22 mouse cellular contexts compared by ENCODE assay signal in genomic region chr11:60205026-60205425, GRCm38 (mm10). TPM values are rescaled to one million over a fixed set of nuclear protein-coding genes. Genes with fewer than 3 reads are reported as not detected.
DNase-seq lines count a peak whose midpoint lies in the region; ATAC-seq and TF ChIP-seq lines count a peak whose summit lies in the region.
"Had no signal": no experiment of that assay in that cellular context is flagged by ENCODE, and none has a peak within 500 bp of the region (broad histone marks: within the 10 kb centered on the region; RNA-seq: fewer than 3 reads in every experiment).

No protein-coding gene starts in this region.

- no peaks in the 10 kb centered on the region for H3K27me3 ChIP-seq in hindbrain, embryonic 13.5 days
- no peaks in the 10 kb centered on the region for H3K27me3 ChIP-seq in hindbrain, embryonic 12.5 days
- H3K27me3 ChIP-seq: forebrain, embryonic 13.5 days; neural tube, embryonic 12.5 days had no signal

- no peak for TF ChIP-seq CTCF in lung, adult 2 months (IDR thresholded peaks at IDR 0.05; ENCODE audit: insufficient read depth, low read length)

- no peak overlapping the region for H3K4me2 ChIP-seq in hindbrain, embryonic 13.5 days
- H3K4me2 ChIP-seq in hindbrain, embryonic 12.5 days (replicated peaks): no peak overlapping the region
- H3K4me2 ChIP-seq: forebrain, embryonic 13.5 days; midbrain, embryonic 11.5 days had no signal

- H3K27ac ChIP-seq in hindbrain, embryonic 13.5 days: peak overlapping the region; percentile 92; the same call in 1 of the 2 replicates
- no peak overlapping the region for H3K27ac ChIP-seq in hindbrain, embryonic 12.5 days
- H3K27ac ChIP-seq: forebrain, embryonic 13.5 days; left cerebral cortex, adult 2 months; limb, embryonic 10.5 days; neural tube, embryonic 12.5 days had no signal

- no peak overlapping the region for H3K4me3 ChIP-seq in hindbrain, embryonic 13.5 days
- no peak overlapping the region for H3K4me3 ChIP-seq in hindbrain, embryonic 12.5 days
- H3K4me3 ChIP-seq in lung, adult 2 months (replicated peaks; ENCODE audit: extremely low read depth, low read depth, low read length): no peak overlapping the region
- H3K4me3 ChIP-seq: embryonic facial prominence, embryonic 10.5 days; forebrain, embryonic 13.5 days; left cerebral cortex, adult 2 months; limb, embryonic 10.5 days; neural tube, embryonic 12.5 days had no signal

- no peak for ATAC-seq in hindbrain, embryonic 13.5 days (ENCODE audit: low FRiP score)
- no peak for ATAC-seq in hindbrain, embryonic 12.5 days (ENCODE audit: low FRiP score)
- ATAC-seq: CD4-positive, CD25-positive, alpha-beta regulatory T cell, adult 4 months; forebrain, embryonic 13.5 days; inflammation-experienced regulatory T-cells, adult 6 months had no signal

- peaks cover 82% of the 10 kb centered on the region for H3K4me1 ChIP-seq in hindbrain, embryonic 13.5 days (replicated peaks)
- H3K4me1 ChIP-seq in hindbrain, embryonic 12.5 days: peaks cover 68% of the 10 kb centered on the region
- H3K4me1 ChIP-seq in lung, adult 2 months (ENCODE audit: control insufficient read depth, insufficient read depth, low read length): peaks cover 12% of the 10 kb centered on the region; the same call in 1 of the 2 replicates

- H3K36me3 ChIP-seq in hindbrain, embryonic 13.5 days: peaks cover 71% of the 10 kb centered on the region
- H3K36me3 ChIP-seq in hindbrain, embryonic 12.5 days: peaks cover 69% of the 10 kb centered on the region

- no peak overlapping the region for H3K9ac ChIP-seq in hindbrain, embryonic 13.5 days
- no peak overlapping the region for H3K9ac ChIP-seq in hindbrain, embryonic 12.5 days
- H3K9ac ChIP-seq: forebrain, embryonic 13.5 days had no signal

- no peak for TF ChIP-seq POLR2A in lung, adult 2 months (IDR thresholded peaks at IDR 0.05; ENCODE audit: borderline replicate concordance, extremely low read depth, low read depth, low read length)

- intact Hi-C loops in left cerebral cortex, postnatal 14 days (cut with DNase I): no loop called here

- H3K9me3 ChIP-seq in hindbrain, embryonic 13.5 days: no peaks in the 10 kb centered on the region
- H3K9me3 ChIP-seq in hindbrain, embryonic 12.5 days (replicated peaks): no peaks in the 10 kb centered on the region
- H3K9me3 ChIP-seq: embryonic facial prominence, embryonic 10.5 days; forebrain, embryonic 13.5 days; limb, embryonic 10.5 days; neural tube, embryonic 12.5 days had no signal

- WGBS in hindbrain, embryonic 13.5 days: 88% methylated on average over 11 of the region's 12 CpGs
- 80% methylated on average over 12 of the region's 12 CpGs for WGBS in hindbrain, embryonic 12.5 days
- WGBS in lung, adult 2 months: 66% methylated on average over 12 of the region's 12 CpGs

- peak; percentile 63 for DNase-seq in lung, adult 2 months
- peak; percentile 87 for DNase-seq in lung, postnatal 25 days (ENCODE audit: low spot score)
- no peak for DNase-seq in layer of hippocampus, postnatal 25 days (ENCODE audit: extremely low spot score in 1 of 2, low spot score in 1 of 2)
- DNase-seq in layer of hippocampus, postnatal 14 days (ENCODE audit: low spot score in 2 of 2): no peak
- DNase-seq in left cerebral cortex, postnatal 14 days (ENCODE audit: low spot score in 2 of 2): no peak
- no peak for DNase-seq in thymus, postnatal 0 days (ENCODE audit: low spot score)
- DNase-seq: cerebellum, adult 9-10 months; gastrocnemius, postnatal 25 days; kidney, adult 2 months; kidney, postnatal 25 days; right cerebral cortex, postnatal 4 days; thymus, adult 2 months had no signal

RNA-seq across cellular contexts. Expression of gene Srebf1, which starts 17.4 kb away (rescaled TPM):
- polyA plus RNA-seq in hindbrain, embryonic 13.5 days (2015; fragmentation: Nextera tagmentation; extraction: Ambion mirVana): 38.2 and 43.9 TPM in 2 replicates
- polyA plus RNA-seq in hindbrain, embryonic 12.5 days (2016; fragmentation: Nextera tagmentation; extraction: Ambion mirVana): 49.2 and 51.9 TPM in 2 replicates
- 206 and 236 TPM in 2 replicates for polyA plus RNA-seq in lung, adult 2 months (2012; rRNA removed)
- 10 to 100 TPM; 49.9 to 58.1 TPM for total RNA-seq in layer of hippocampus, postnatal 25 days (2021)
- 10 to 100 TPM; 53.2 to 55.2 TPM for total RNA-seq in layer of hippocampus, postnatal 14 days (2021)
- total RNA-seq in left cerebral cortex, postnatal 14 days (2021): 10 to 100 TPM; 35.5 to 36.1 TPM
- polyA plus RNA-seq in thymus, postnatal 0 days (2015; fragmentation: Nextera tagmentation; extraction: Ambion mirVana): 82.6 and 100 TPM in 2 replicates

Comparison
In these comparisons a context has a peak if more than half of its experiments do, and no peak if none do; other contexts are left out.
1. DNase-seq: peak in lung, adult 2 months (single experiment) and lung, postnatal 25 days (single experiment); none in layer of hippocampus, postnatal 25 days (0 of 2), layer of hippocampus, postnatal 14 days (0 of 2), left cerebral cortex, postnatal 14 days (0 of 2) and thymus, postnatal 0 days (single experiment).